Mouse (Mus musculus) neural tube, embryonic 11.5 days (tissue): ENCODE results near the gene Nfkbid. TPM values are rescaled to one million over a fixed set of nuclear protein-coding genes. Genes with fewer than 3 reads are reported as not detected.

Source experiments
- ATAC-seq: fragments of 200-750 bp; cut with Nextera tagmentation; 2 replicates; pipeline ENCODE4 v1.8.0; 2017; ENCODE audit warnings: moderate number of reproducible peaks, mild to moderate bottlenecking, moderate TSS enrichment, moderate library complexity; ENCODE audit not compliant: insufficient read depth, low FRiP score, low TSS enrichment
- DNase-seq: peaks from one replicate; pipeline ENCODE4 v3.0.0-alpha.2; 2015; ENCODE audit warnings: low spot score
- H3K27ac ChIP-seq: fragments of 300-500 bp; sonication (generic); 2 replicates; pipeline ENCODE4 v1.5.1; 2014; ENCODE audit warnings: low read depth, mild to moderate bottlenecking, low read length
- H3K27me3 ChIP-seq: fragments of 300-500 bp; sonication (generic); 2 replicates; pipeline ENCODE4 v1.6.1; 2014; ENCODE audit warnings: mild to moderate bottlenecking, low read length, mixed read lengths; ENCODE audit not compliant: control insufficient read depth, insufficient read depth
- H3K36me3 ChIP-seq: fragments of 300-500 bp; sonication (generic); 2 replicates; pipeline ENCODE4 v1.6.1; 2014; ENCODE audit warnings: mild to moderate bottlenecking, low read length, moderate library complexity, mixed read lengths; ENCODE audit not compliant: control insufficient read depth, insufficient read depth
- H3K4me1 ChIP-seq: fragments of 300-500 bp; sonication (generic); 2 replicates; pipeline ENCODE4 v1.6.1; 2014; ENCODE audit warnings: low read length, mixed read lengths; ENCODE audit not compliant: control insufficient read depth, insufficient read depth
- H3K4me2 ChIP-seq: fragments of 300-500 bp; sonication (generic); 2 replicates; pipeline ENCODE4 v1.6.1; 2014; ENCODE audit warnings: low read depth, mild to moderate bottlenecking, moderate library complexity
- H3K4me3 ChIP-seq: fragments of 300-500 bp; sonication (generic); 2 replicates; pipeline ENCODE4 v1.5.1; 2014; ENCODE audit warnings: low read depth, low read length
- H3K9ac ChIP-seq: fragments of 300-500 bp; sonication (generic); 2 replicates; pipeline ENCODE4 v1.6.1; 2014; ENCODE audit warnings: mild to moderate bottlenecking, low read length
- H3K9me3 ChIP-seq: fragments of 300-500 bp; sonication (generic); 2 replicates; pipeline ENCODE4 v1.6.1; 2016; ENCODE audit warnings: low read length; ENCODE audit not compliant: control insufficient read depth
- WGBS: fragments of 180-500 bp; shearing (Covaris S2); extraction: QIAGEN DNeasy Blood & Tissue Kit; methylation state at CpG from one replicate; pipeline ENCODE4 v1.1.7; 2014; 5-methylcytosine and 5-hydroxymethylcytosine counted together
- polyA plus RNA-seq: library from polyadenylated mRNA; unstranded; fragments of >200 nt; fragmentation: Nextera tagmentation; extraction: Ambion mirVana; gene quantifications from 2 replicates; pipeline ENCODE4 v1.2.1, GENCODE M21; 2014

Nfkbid gene
- polyA plus RNA-seq, 1 experiment from 2014 or later, result 0.84 TPM

GRCm38 (mm10) chr7:30453327-30453726 lies 31.8 kb downstream of the Nfkbid start:
- ATAC-seq, result no peak
- DNase-seq, result no peak
- no peak overlapping the region for H3K27ac ChIP-seq
- H3K36me3 ChIP-seq, result no peaks in the 10 kb centered on the region
- no peak overlapping the region for H3K9ac ChIP-seq
- peaks cover 58% of the 10 kb centered on the region for H3K27me3 ChIP-seq
- H3K4me1 ChIP-seq, result peaks cover 11% of the 10 kb centered on the region
- 18% methylated on average over 25 of the region's 25 CpGs for WGBS
- 0 out of 2 replicates have a peak overlapping the region, but pooled peaks have one; percentile 33 for H3K4me2 ChIP-seq
- H3K9me3 ChIP-seq, result no peaks in the 10 kb centered on the region
- H3K4me3 ChIP-seq, result no peak overlapping the region

- H3K9ac ChIP-seq, result no peak overlapping the region
- 1% methylated on average over 25 of the region's 25 CpGs for WGBS
Measured at GRCm38 (mm10) chr7:30453766-30454165, 32.2 kb downstream of the Nfkbid start.

GRCm38 (mm10) chr7:30454259-30454658 lies 32.7 kb downstream of the Nfkbid start:
- peaks cover 66% of the 10 kb centered on the region for H3K27me3 ChIP-seq
- DNase-seq, result no peak
- 8% methylated on average over 6 of the region's 6 CpGs for WGBS
- no peaks in the 10 kb centered on the region for H3K9me3 ChIP-seq
- H3K4me3 ChIP-seq, result peak overlapping the region; percentile 12; the same call in 1 of the 2 replicates
- H3K4me2 ChIP-seq, result peak overlapping the region; percentile 33
- no peak overlapping the region for H3K9ac ChIP-seq
- ATAC-seq, result no peak
- H3K36me3 ChIP-seq, result no peaks in the 10 kb centered on the region
- H3K4me1 ChIP-seq, result peaks cover 14% of the 10 kb centered on the region
- no peak overlapping the region for H3K27ac ChIP-seq

More at GRCm38 (mm10) chr7:30453766-30454165, 32.2 kb downstream of the Nfkbid start:
- H3K36me3 ChIP-seq, result no peaks in the 10 kb centered on the region
- peak overlapping the region; percentile 33 for H3K4me2 ChIP-seq
- H3K27ac ChIP-seq, result no peak overlapping the region
- ATAC-seq, result no peak
- no peak for DNase-seq
- H3K4me3 ChIP-seq, result 0 out of 2 replicates have a peak overlapping the region, but pooled peaks have one; percentile 12
- peaks cover 63% of the 10 kb centered on the region for H3K27me3 ChIP-seq
- no peaks in the 10 kb centered on the region for H3K9me3 ChIP-seq
- peaks cover 14% of the 10 kb centered on the region for H3K4me1 ChIP-seq

GRCm38 (mm10) chr7:30456487-30456886 lies 35.0 kb downstream of the Nfkbid start:
- peak overlapping the region; percentile 26 for H3K4me3 ChIP-seq
- no peaks in the 10 kb centered on the region for H3K9me3 ChIP-seq
- H3K36me3 ChIP-seq, result no peaks in the 10 kb centered on the region
- WGBS, result 2% methylated on average over 9 of the region's 9 CpGs
- H3K27me3 ChIP-seq, result peaks cover 82% of the 10 kb centered on the region
- peaks cover 14% of the 10 kb centered on the region for H3K4me1 ChIP-seq
- DNase-seq (no peak), ATAC-seq (no peak)
- 0 out of 2 replicates have a peak overlapping the region, but pooled peaks have one; percentile 20 for H3K9ac ChIP-seq
- H3K27ac ChIP-seq, result no peak overlapping the region
- peak overlapping the region; percentile 41 for H3K4me2 ChIP-seq

- Histone ChIP-seq H3K9me3 (no peaks in the 10 kb centered on the region), H3K9ac (peak overlapping the region; percentile 30; the same call in 1 of the 2 replicates), H3K4me1 (peaks cover 14% of the 10 kb centered on the region), H3K4me3 (peak overlapping the region; percentile 26), H3K4me2 (peak overlapping the region; percentile 41), H3K36me3 (no peaks in the 10 kb centered on the region), H3K27ac (no peak overlapping the region), H3K27me3 (peaks cover 85% of the 10 kb centered on the region)
- DNase-seq (peak; percentile 52), ATAC-seq (peak; percentile 71)
- WGBS, result under 1% methylated on average over 31 of the region's 31 CpGs
Measured at GRCm38 (mm10) chr7:30456911-30457628, 35.5 kb downstream of the Nfkbid start.

GRCm38 (mm10) chr7:30457629-30458330 lies 36.2 kb downstream of the Nfkbid start, which contains the start of the genes Kirrel2 and Nphs1:
Gene Kirrel2 (minus strand): TSS chr7:30457690.
Gene Nphs1 (plus strand): TSS chr7:30458315.
- peak within 1 kb of the TSS; percentile 30; the same call in 1 of the 2 replicates for H3K9ac ChIP-seq
- peak; percentile 90 for ATAC-seq

GRCm38 (mm10) chr7:30459484-30459883 lies 38.0 kb downstream of the Nfkbid start:
- DNase-seq (no peak), ATAC-seq (no peak)
- H3K4me1 ChIP-seq, result peaks cover 10% of the 10 kb centered on the region
- H3K27ac ChIP-seq, result no peak overlapping the region
- WGBS, result 35% methylated on average over 6 of the region's 6 CpGs
- H3K9me3 ChIP-seq, result no peaks in the 10 kb centered on the region
- H3K9ac ChIP-seq, result peak overlapping the region; percentile 32
- no peak overlapping the region for H3K4me2 ChIP-seq
- no peak overlapping the region for H3K4me3 ChIP-seq
- H3K36me3 ChIP-seq, result no peaks in the 10 kb centered on the region
- H3K27me3 ChIP-seq, result peaks cover 85% of the 10 kb centered on the region

More at GRCm38 (mm10) chr7:30457629-30458330, 36.2 kb downstream of the Nfkbid start, which contains the start of the genes Kirrel2 and Nphs1:
- under 1% methylated on average over 16 of the region's 16 CpGs for whole genome bisulfite sequencing
- no peaks in the 10 kb centered on the region for H3K9me3 ChIP-seq
- peak within 1 kb of the TSS; percentile 41 for H3K4me2 ChIP-seq
- H3K4me1 ChIP-seq, result peaks cover 14% of the 10 kb centered on the region
- peak; percentile 87 for DNase-seq
- peaks cover 87% of the 10 kb centered on the region for H3K27me3 ChIP-seq
- peak within 1 kb of the TSS; percentile 26 for H3K4me3 ChIP-seq
- H3K27ac ChIP-seq, result peak within 1 kb of the TSS; percentile 47
- no peaks in the 10 kb centered on the region for H3K36me3 ChIP-seq

GRCm38 (mm10) chr7:30463568-30463967 lies 42.0 kb downstream of the Nfkbid start:
- Histone ChIP-seq H3K9me3 (no peaks in the 10 kb centered on the region), H3K36me3 (no peaks in the 10 kb centered on the region), H3K4me1 (peaks cover 4% of the 10 kb centered on the region; the same call in 1 of the 2 replicates), H3K27ac (no peak overlapping the region), H3K9ac (no peak overlapping the region), H3K4me3 (no peak overlapping the region), H3K27me3 (peaks cover 82% of the 10 kb centered on the region), H3K4me2 (no peak overlapping the region)
- ATAC-seq (no peak), DNase-seq (no peak)
- 22% methylated on average over 7 of the region's 7 CpGs for WGBS
